Mouse (Mus musculus): ENCODE results near the gene Aftph.

The Aftph gene

GRCm38 (mm10) chr11:20742361-20742897 is 1.0 kb upstream of the Aftph start:
- Histone ChIP-seq H3K27me3 (ENCODE audit: insufficient read depth, low read length) (peaks cover 2% of the 10 kb centered on the region; the same call in 1 of the 2 replicates), H3K36me3 (ENCODE audit: insufficient read depth, low read length) (no peaks in the 10 kb centered on the region), H3K4me1 (replicated peaks; ENCODE audit: low read depth, low read length) (peaks cover 13% of the 10 kb centered on the region), H3K4me3 (replicated peaks; ENCODE audit: low read length) (peak overlapping the region; percentile 95), H3K9me3 (ENCODE audit: low read length) (no peaks in the 10 kb centered on the region)
- TF ChIP-seq NANOG (IDR thresholded peaks at IDR 0.05; ENCODE audit: borderline replicate concordance, low read length) (no peak), CTCF (conservative IDR thresholded peaks at IDR 0.05; ENCODE audit: low read length) (peak; percentile 66)

- H3K27me3 ChIP-seq (ENCODE audit: insufficient read depth, low read length), result no peaks in the 10 kb centered on the region
- peaks cover 21% of the 10 kb centered on the region for H3K4me1 ChIP-seq (replicated peaks; ENCODE audit: low read depth, low read length)
- peak overlapping the region; percentile 95 for H3K4me3 ChIP-seq (replicated peaks; ENCODE audit: low read length)
- H3K36me3 ChIP-seq (ENCODE audit: insufficient read depth, low read length), result no peaks in the 10 kb centered on the region
- no peak for TF ChIP-seq POU5F1 (IDR thresholded peaks at IDR 0.05; ENCODE audit: borderline replicate concordance, low read length)
- no peak for TF ChIP-seq NANOG (IDR thresholded peaks at IDR 0.05; ENCODE audit: borderline replicate concordance, low read length)
- H3K9me3 ChIP-seq (ENCODE audit: low read length), result no peaks in the 10 kb centered on the region
These were observed 748 bp downstream of the Aftph start for GRCm38 (mm10) chr11:20740481-20741200.

GRCm38 (mm10) chr11:20734066-20734465 is 7.3 kb downstream of the Aftph start:
- peaks cover 14% of the 10 kb centered on the region for H3K4me1 ChIP-seq (replicated peaks; ENCODE audit: low read depth, low read length)
- TF ChIP-seq POU5F1 (IDR thresholded peaks at IDR 0.05; ENCODE audit: borderline replicate concordance, low read length), result no peak
- no peaks in the 10 kb centered on the region for H3K27me3 ChIP-seq (ENCODE audit: insufficient read depth, low read length)
- H3K4me3 ChIP-seq (replicated peaks; ENCODE audit: low read length), result no peak overlapping the region
- no peaks in the 10 kb centered on the region for H3K36me3 ChIP-seq (ENCODE audit: insufficient read depth, low read length)
- H3K9me3 ChIP-seq (ENCODE audit: low read length), result no peaks in the 10 kb centered on the region

GRCm38 (mm10) chr11:20733486-20734030 is 7.8 kb downstream of the Aftph start:
- H3K9me3 ChIP-seq (ENCODE audit: low read length), result no peaks in the 10 kb centered on the region
- H3K4me3 ChIP-seq (replicated peaks; ENCODE audit: low read length), result no peak overlapping the region
- no peaks in the 10 kb centered on the region for H3K27me3 ChIP-seq (ENCODE audit: insufficient read depth, low read length)
- H3K36me3 ChIP-seq (ENCODE audit: insufficient read depth, low read length), result no peaks in the 10 kb centered on the region
- H3K4me1 ChIP-seq (replicated peaks; ENCODE audit: low read depth, low read length), result peaks cover 14% of the 10 kb centered on the region
- TF ChIP-seq NANOG (IDR thresholded peaks at IDR 0.05; ENCODE audit: borderline replicate concordance, low read length), result no peak
- no peak for TF ChIP-seq CTCF (conservative IDR thresholded peaks at IDR 0.05; ENCODE audit: low read length)
- no peak for TF ChIP-seq POU5F1 (IDR thresholded peaks at IDR 0.05; ENCODE audit: borderline replicate concordance, low read length)

GRCm38 (mm10) chr11:20729403-20729802 is 12.0 kb downstream of the Aftph start:
- TF ChIP-seq POU5F1 (IDR thresholded peaks at IDR 0.05; ENCODE audit: borderline replicate concordance, low read length) (no peak), CTCF (conservative IDR thresholded peaks at IDR 0.05; ENCODE audit: low read length) (no peak), NANOG (IDR thresholded peaks at IDR 0.05; ENCODE audit: borderline replicate concordance, low read length) (no peak)
- Histone ChIP-seq H3K27me3 (ENCODE audit: insufficient read depth, low read length) (no peaks in the 10 kb centered on the region), H3K9me3 (ENCODE audit: low read length) (no peaks in the 10 kb centered on the region), H3K36me3 (ENCODE audit: insufficient read depth, low read length) (peaks cover 26% of the 10 kb centered on the region), H3K4me1 (replicated peaks; ENCODE audit: low read depth, low read length) (peaks cover 7% of the 10 kb centered on the region), H3K4me3 (replicated peaks; ENCODE audit: low read length) (no peak overlapping the region)

- TF ChIP-seq NANOG (IDR thresholded peaks at IDR 0.05; ENCODE audit: borderline replicate concordance, low read length), result no peak
- TF ChIP-seq POU5F1 (IDR thresholded peaks at IDR 0.05; ENCODE audit: borderline replicate concordance, low read length), result no peak
- no peak for TF ChIP-seq CTCF (conservative IDR thresholded peaks at IDR 0.05; ENCODE audit: low read length)
- Histone ChIP-seq H3K36me3 (ENCODE audit: insufficient read depth, low read length) (peaks cover 33% of the 10 kb centered on the region), H3K9me3 (ENCODE audit: low read length) (no peaks in the 10 kb centered on the region), H3K4me1 (replicated peaks; ENCODE audit: low read depth, low read length) (peaks cover 6% of the 10 kb centered on the region), H3K27me3 (ENCODE audit: insufficient read depth, low read length) (no peaks in the 10 kb centered on the region), H3K4me3 (replicated peaks; ENCODE audit: low read length) (no peak overlapping the region)
These were observed 13.3 kb downstream of the Aftph start for GRCm38 (mm10) chr11:20728044-20728443.

GRCm38 (mm10) chr11:20723572-20723971 is 17.8 kb downstream of the Aftph start:
- H3K27me3 ChIP-seq (ENCODE audit: insufficient read depth, low read length), result no peaks in the 10 kb centered on the region

GRCm38 (mm10) chr11:20712068-20712671 is 29.2 kb downstream of the Aftph start:
- TF ChIP-seq NANOG (IDR thresholded peaks at IDR 0.05; ENCODE audit: borderline replicate concordance, low read length), result no peak
- TF ChIP-seq CTCF (conservative IDR thresholded peaks at IDR 0.05; ENCODE audit: low read length), result no peak
- TF ChIP-seq POU5F1 (IDR thresholded peaks at IDR 0.05; ENCODE audit: borderline replicate concordance, low read length), result no peak
- Histone ChIP-seq H3K36me3 (ENCODE audit: insufficient read depth, low read length) (peaks cover 18% of the 10 kb centered on the region), H3K9me3 (ENCODE audit: low read length) (no peaks in the 10 kb centered on the region), H3K27me3 (ENCODE audit: insufficient read depth, low read length) (no peaks in the 10 kb centered on the region), H3K4me1 (replicated peaks; ENCODE audit: low read depth, low read length) (no peaks in the 10 kb centered on the region), H3K4me3 (replicated peaks; ENCODE audit: low read length) (no peak overlapping the region)

More at GRCm38 (mm10) chr11:20723572-20723971, 17.8 kb downstream of the Aftph start:
- no peaks in the 10 kb centered on the region for H3K9me3 ChIP-seq (ENCODE audit: low read length)
- TF ChIP-seq POU5F1 (IDR thresholded peaks at IDR 0.05; ENCODE audit: borderline replicate concordance, low read length) (no peak), NANOG (IDR thresholded peaks at IDR 0.05; ENCODE audit: borderline replicate concordance, low read length) (no peak), CTCF (conservative IDR thresholded peaks at IDR 0.05; ENCODE audit: low read length) (no peak)
- peaks cover 57% of the 10 kb centered on the region for H3K36me3 ChIP-seq (ENCODE audit: insufficient read depth, low read length)
- H3K4me3 ChIP-seq (replicated peaks; ENCODE audit: low read length), result no peak overlapping the region
- peaks cover 6% of the 10 kb centered on the region for H3K4me1 ChIP-seq (replicated peaks; ENCODE audit: low read depth, low read length)
